Mouse (Mus musculus) skeletal muscle tissue, postnatal 0 days (tissue): ENCODE measurements around the gene Casp6. TPM values are rescaled to one million over a fixed set of nuclear protein-coding genes. Genes with fewer than 3 reads are reported as not detected.

Experiments used
- polyA plus RNA-seq: library from polyadenylated mRNA; unstranded; fragments of >200 nt; fragmentation: Nextera tagmentation; extraction: Ambion mirVana; gene quantifications from 2 replicates; pipeline ENCODE4 v1.2.1, GENCODE M21; 2015

The Casp6 gene
- polyA plus RNA-seq: 16.2 and 17.8 TPM in 2 replicates

DNA sequence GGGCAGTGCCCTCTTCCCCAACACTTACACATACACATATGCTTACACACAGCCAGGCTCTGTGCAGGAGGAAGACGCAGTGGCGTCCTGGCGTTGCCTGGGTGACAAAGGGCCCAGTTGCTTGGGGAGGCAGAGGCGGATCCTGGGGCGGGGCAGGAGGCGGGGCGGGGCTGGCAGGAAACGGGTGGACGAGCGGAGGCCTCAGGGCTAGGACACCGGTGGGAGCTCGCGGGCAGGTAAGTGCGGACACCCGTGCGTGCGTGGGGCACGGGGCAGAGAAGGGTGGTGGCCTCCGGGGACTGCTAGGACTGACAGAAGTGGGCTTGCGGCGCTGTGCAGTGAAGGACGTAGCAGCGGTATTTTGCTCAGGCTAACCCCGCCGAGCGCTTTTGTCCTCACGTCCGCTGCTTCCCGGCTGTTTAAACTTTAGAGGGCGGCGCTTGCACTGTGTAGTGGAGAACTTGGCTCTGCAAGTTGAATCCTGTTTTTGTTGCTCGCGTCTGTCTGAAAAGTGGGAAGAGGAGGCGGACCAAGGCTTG, at the start of gene Casp6:
Casp6 (plus strand) TSS at position 155 of the 539 bp plus-strand sequence.

DNA sequence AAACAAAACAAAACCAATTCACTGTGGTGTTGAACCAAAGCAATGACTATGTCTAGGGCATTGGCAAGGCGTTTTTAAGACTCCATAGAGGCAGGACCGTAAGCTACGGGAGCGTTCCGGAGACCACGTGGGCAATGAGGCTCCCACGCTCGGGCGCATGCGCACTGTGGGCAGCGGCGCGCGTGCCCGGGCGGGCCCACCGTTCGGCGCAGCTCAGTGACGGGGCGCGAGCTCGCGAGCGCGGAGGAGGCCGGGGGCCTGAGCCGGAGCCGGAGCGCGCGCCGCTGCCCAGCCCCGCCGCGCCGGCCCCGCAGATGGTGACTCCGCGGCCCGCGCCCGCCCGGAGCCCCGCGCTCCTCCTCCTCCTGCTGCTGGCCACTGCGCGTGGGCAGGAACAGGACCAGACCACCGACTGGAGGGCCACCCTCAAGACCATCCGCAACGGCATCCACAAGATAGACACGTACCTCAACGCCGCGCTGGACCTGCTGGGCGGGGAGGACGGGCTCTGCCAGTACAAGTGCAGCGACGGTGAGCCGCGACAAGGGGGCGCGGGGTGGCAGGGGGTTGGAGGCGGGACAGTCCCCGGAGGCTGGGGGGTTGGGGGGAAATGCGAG, 22.7 kb upstream of the Casp6 start, which contains the start of gene Pla2g12a:
Pla2g12a (plus strand) TSS at position 202 of the 617 bp plus-strand sequence.

Other genes with a start within 250 kb of the Casp6 start
- gene Egf, start 146.1 kb upstream of the Casp6 start, polyA plus RNA-seq: 8.0 and 11.5 TPM in 2 replicates
- not detected in 2 replicates for gene Lrit3, start 97.4 kb upstream of the Casp6 start, polyA plus RNA-seq
- gene Rrh, start 78.8 kb upstream of the Casp6 start, polyA plus RNA-seq: not detected in 2 replicates
- 25.3 and 29.0 TPM in 2 replicates for gene Gar1, start 70.0 kb upstream of the Casp6 start, polyA plus RNA-seq
- 0.13 and 0.27 TPM in 2 replicates for gene Cfi, start 65.5 kb upstream of the Casp6 start, polyA plus RNA-seq
- 35.9 and 39.9 TPM in 2 replicates for gene Pla2g12a, start 22.8 kb upstream of the Casp6 start, polyA plus RNA-seq
- 2.1 and 2.4 TPM in 2 replicates for gene Mcub, start 68.8 kb downstream of the Casp6 start, polyA plus RNA-seq
- gene Sec24b, start 160.1 kb downstream of the Casp6 start, polyA plus RNA-seq: 12.9 and 14.7 TPM in 2 replicates
- gene Col25a1, start 230.1 kb downstream of the Casp6 start, polyA plus RNA-seq: 2.0 and 2.5 TPM in 2 replicates